10 mouse cellular contexts compared by ENCODE assay signal in the genomic region with DNA sequence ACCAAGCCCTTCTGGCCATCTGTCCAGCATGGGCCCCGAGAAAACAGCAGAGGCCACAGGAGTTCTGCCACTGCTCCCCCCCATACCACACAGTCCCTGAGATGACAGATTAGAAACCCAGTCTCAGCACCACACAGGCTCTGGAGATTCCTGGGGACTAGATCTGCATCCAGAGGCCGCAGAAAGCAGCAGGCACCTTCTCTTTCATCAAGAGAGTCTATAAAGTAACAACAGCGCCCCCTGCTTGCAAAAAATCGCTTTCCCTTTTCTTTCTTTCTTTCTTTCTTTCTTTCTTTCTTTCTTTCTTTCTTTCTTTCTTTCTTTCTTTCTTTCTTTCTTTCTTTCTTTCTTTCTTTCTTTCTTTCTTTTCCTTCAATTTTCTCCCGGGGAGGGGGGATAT. TPM values are rescaled to one million over a fixed set of nuclear protein-coding genes. Genes with fewer than 3 reads are reported as not detected.
DNase-seq lines count a peak whose midpoint lies in the region; ATAC-seq lines count a peak whose summit lies in the region.
"Had no signal": no experiment of that assay in that cellular context is flagged by ENCODE, and none has a peak within 500 bp of the region (broad histone marks: within the 10 kb centered on the region; RNA-seq: fewer than 3 reads in every experiment).

No protein-coding gene starts in this region.

- H3K27ac ChIP-seq in neural tube, embryonic 12.5 days = no peak overlapping the region
- H3K27ac ChIP-seq: limb, embryonic 13.5 days; stomach, embryonic 15.5 days had no signal

- no peaks in the 10 kb centered on the region for H3K36me3 ChIP-seq in neural tube, embryonic 12.5 days
- H3K36me3 ChIP-seq: limb, embryonic 13.5 days; stomach, embryonic 15.5 days had no signal

- no peak overlapping the region for H3K4me3 ChIP-seq in neural tube, embryonic 12.5 days
- H3K4me3 ChIP-seq: stomach, embryonic 15.5 days had no signal

- no peak overlapping the region for H3K9ac ChIP-seq in neural tube, embryonic 12.5 days
- H3K9ac ChIP-seq: limb, embryonic 13.5 days; stomach, embryonic 15.5 days had no signal

- H3K4me2 ChIP-seq in neural tube, embryonic 12.5 days (replicated peaks) = peak overlapping the region; percentile 81; the same call in 1 of the 2 replicates

- peak; percentile 34 for DNase-seq in CD4-positive, CD25-positive, alpha-beta regulatory T cell, adult 2 months (ENCODE audit: low read depth, low spot score)
- peak; percentile 52 to 53 for DNase-seq in layer of hippocampus, postnatal 10 days (ENCODE audit: low spot score in 2 of 2)
- no peak for DNase-seq in layer of hippocampus, adult 9-10 months (ENCODE audit: low spot score)
- DNase-seq in c-Kit-positive CD71-negative TER-119-negative erythroid progenitor cells, embryonic 14.5 days (ENCODE audit: low read depth) = peak; percentile 29
- DNase-seq in induced T-regulatory cell, adult 2 months (ENCODE audit: low read depth) = peak; percentile 49

- H3K9me3 ChIP-seq in neural tube, embryonic 12.5 days = no peaks in the 10 kb centered on the region
- H3K9me3 ChIP-seq: limb, embryonic 13.5 days; stomach, embryonic 15.5 days had no signal

- no peak for ATAC-seq in CD4-positive, CD25-positive, alpha-beta regulatory T cell, adult 4 months
- ATAC-seq in neural tube, embryonic 12.5 days (ENCODE audit: low FRiP score, low read depth) = no peak
- no peak for ATAC-seq in erythroid progenitor cell, adult 5-6 weeks (replicated peaks; ENCODE audit: low FRiP score, poor library complexity, severe bottlenecking)

- H3K4me1 ChIP-seq in neural tube, embryonic 12.5 days = peaks cover 40% of the 10 kb centered on the region

- peaks cover 32% of the 10 kb centered on the region for H3K27me3 ChIP-seq in neural tube, embryonic 12.5 days (replicated peaks)

- WGBS in neural tube, embryonic 12.5 days = 3% methylated on average over 5 of the region's 5 CpGs

RNA-seq across cellular contexts. Expression of a gene that starts 2.1 kb away (rescaled TPM):
- polyA plus RNA-seq in CD4-positive, CD25-positive, alpha-beta regulatory T cell, adult 4 months (2017; shearing (Covaris generic)) = not detected
- total RNA-seq in layer of hippocampus, postnatal 10 days (2021) = not detected
- 48.1 and 59.1 TPM in 2 replicates for polyA plus RNA-seq in neural tube, embryonic 12.5 days (2016; fragmentation: Nextera tagmentation; extraction: Ambion mirVana)
- total RNA-seq in erythroid progenitor cell, adult 5-6 weeks (2015; ENCODE audit: low replicate concordance) = not detected in 2 replicates
- total RNA-seq in erythroid progenitor cell, adult 5-6 weeks (2017; ENCODE audit: low replicate concordance) = not detected in 2 replicates

RNA-seq across cellular contexts. Expression of a gene that starts 20.7 kb away (rescaled TPM):
- 10 to 100 TPM; 39.4 to 48.0 TPM for polyA plus RNA-seq in CD4-positive, CD25-positive, alpha-beta regulatory T cell, adult 4 months (2017; shearing (Covaris generic))
- 10 to 100 TPM; 27.8 to 32.4 TPM for total RNA-seq in layer of hippocampus, postnatal 10 days (2021)
- polyA plus RNA-seq in neural tube, embryonic 12.5 days (2016; fragmentation: Nextera tagmentation; extraction: Ambion mirVana) = 34.6 and 36.7 TPM in 2 replicates
- 5.4 and 10.8 TPM in 2 replicates for total RNA-seq in erythroid progenitor cell, adult 5-6 weeks (2015; ENCODE audit: low replicate concordance)
- 27.9 and 85.0 TPM in 2 replicates for total RNA-seq in erythroid progenitor cell, adult 5-6 weeks (2017; ENCODE audit: low replicate concordance)

RNA-seq across cellular contexts. Expression of a gene that starts 45.5 kb away (rescaled TPM):
- under 1 TPM; 0.83 to 0.87 TPM for polyA plus RNA-seq in CD4-positive, CD25-positive, alpha-beta regulatory T cell, adult 4 months (2017; shearing (Covaris generic))
- 10 to 100 TPM; 27.7 to 37.3 TPM for total RNA-seq in layer of hippocampus, postnatal 10 days (2021)
- 140 and 159 TPM in 2 replicates for polyA plus RNA-seq in neural tube, embryonic 12.5 days (2016; fragmentation: Nextera tagmentation; extraction: Ambion mirVana)
- 1.4 and 1.7 TPM in 2 replicates for total RNA-seq in erythroid progenitor cell, adult 5-6 weeks (2015; ENCODE audit: low replicate concordance)
- 1.3 and 1.7 TPM in 2 replicates for total RNA-seq in erythroid progenitor cell, adult 5-6 weeks (2017; ENCODE audit: low replicate concordance)

RNA-seq across cellular contexts. Expression of a gene that starts 47.0 kb away (rescaled TPM):
- polyA plus RNA-seq in CD4-positive, CD25-positive, alpha-beta regulatory T cell, adult 4 months (2017; shearing (Covaris generic)) = under 1 TPM in 1 of 2 experiments, not detected in 1; 0.11 TPM
- total RNA-seq in layer of hippocampus, postnatal 10 days (2021) = not detected
- polyA plus RNA-seq in neural tube, embryonic 12.5 days (2016; fragmentation: Nextera tagmentation; extraction: Ambion mirVana) = 0.34 and 0.37 TPM in 2 replicates
- not detected in 2 replicates for total RNA-seq in erythroid progenitor cell, adult 5-6 weeks (2015; ENCODE audit: low replicate concordance)
- not detected in 2 replicates for total RNA-seq in erythroid progenitor cell, adult 5-6 weeks (2017; ENCODE audit: low replicate concordance)
- polyA plus RNA-seq: stomach, embryonic 15.5 days had no signal

RNA-seq across cellular contexts. Expression of a gene that starts 56.3 kb away (rescaled TPM):
- not detected for polyA plus RNA-seq in CD4-positive, CD25-positive, alpha-beta regulatory T cell, adult 4 months (2017; shearing (Covaris generic))
- total RNA-seq in layer of hippocampus, postnatal 10 days (2021) = not detected
- polyA plus RNA-seq in neural tube, embryonic 12.5 days (2016; fragmentation: Nextera tagmentation; extraction: Ambion mirVana) = 0.80 and 1.1 TPM in 2 replicates
- 0.36 TPM in 1 of 2 replicates, not detected in the other for total RNA-seq in erythroid progenitor cell, adult 5-6 weeks (2015; ENCODE audit: low replicate concordance)
- total RNA-seq in erythroid progenitor cell, adult 5-6 weeks (2017; ENCODE audit: low replicate concordance) = 1.1 TPM in 1 of 2 replicates, not detected in the other
- polyA plus RNA-seq: stomach, embryonic 15.5 days had no signal

Comparison
In these comparisons a context has a peak if more than half of its experiments do, and no peak if none do; other contexts are left out.
1. RNA of a gene that starts 45.5 kb away (total RNA-seq): 27.7 to 37.3 TPM in layer of hippocampus, postnatal 10 days; 1.3 to 1.7 TPM in erythroid progenitor cell, adult 5-6 weeks; every median in the first group is over 10 times any median in the second.